Mouse (Mus musculus) natural killer cell, adult 2 months (primary cell): ENCODE data around the gene Pik3r5.
A peak's percentile ranks its signal among the peaks of the same experiment; 100 is the strongest.

Source experiments
- DNase-seq, 2 experiments: peaks; one replicate each; pipeline ENCODE4 v3.0.0; 2022; ENCODE audit warnings: low spot score in 2 of 2

Gene Pik3r5

GRCm38 (mm10) chr11:68483213-68483612 is 51.3 kb downstream of the Pik3r5 start:
- DNase-seq, result no peak

GRCm38 (mm10) chr11:68484431-68484830 is 52.5 kb downstream of the Pik3r5 start:
- no peak for DNase-seq

- DNase-seq, result peak; percentile 36 to 49
Observed at GRCm38 (mm10) chr11:68485206-68485942, 53.5 kb downstream of the Pik3r5 start.

GRCm38 (mm10) chr11:68486093-68486492 is 54.2 kb downstream of the Pik3r5 start:
- DNase-seq, result no peak

- DNase-seq, result no peak
Observed at GRCm38 (mm10) chr11:68487720-68488119, 55.8 kb downstream of the Pik3r5 start.

GRCm38 (mm10) chr11:68488256-68488824 is 56.4 kb downstream of the Pik3r5 start:
- no peak for DNase-seq

- DNase-seq, result no peak
Observed at GRCm38 (mm10) chr11:68489236-68489635, 57.3 kb downstream of the Pik3r5 start.

GRCm38 (mm10) chr11:68492592-68492991 is 60.7 kb downstream of the Pik3r5 start:
- no peak for DNase-seq

- DNase-seq, result no peak
Observed at GRCm38 (mm10) chr11:68493760-68494159, 61.8 kb downstream of the Pik3r5 start.

- no peak for DNase-seq
Observed at GRCm38 (mm10) chr11:68497081-68497480, 65.2 kb downstream of the Pik3r5 start.

GRCm38 (mm10) chr11:68498517-68498916 is 66.6 kb downstream of the Pik3r5 start:
- peak; percentile 55 to 84 for DNase-seq

- peak; percentile 61 to 62 for DNase-seq
Observed at GRCm38 (mm10) chr11:68498999-68499699, 67.2 kb downstream of the Pik3r5 start.

GRCm38 (mm10) chr11:68500949-68501350 is 69.0 kb downstream of the Pik3r5 start:
- peak in 1 of 2 experiments; percentile 23 for DNase-seq

GRCm38 (mm10) chr11:68502408-68502807 is 70.5 kb downstream of the Pik3r5 start:
- DNase-seq, result peak; percentile 50 to 54

- no peak for DNase-seq
Observed at GRCm38 (mm10) chr11:68502902-68503629, 71.1 kb downstream of the Pik3r5 start, which contains the start of gene Pik3r6. TSS of gene Pik3r6 (plus strand) at chr11:68503019.

- DNase-seq, result no peak
Observed at GRCm38 (mm10) chr11:68504913-68505312, 73.0 kb downstream of the Pik3r5 start.

GRCm38 (mm10) chr11:68507246-68507645 is 75.3 kb downstream of the Pik3r5 start:
- no peak for DNase-seq

- DNase-seq, result no peak
Observed at GRCm38 (mm10) chr11:68508619-68509018, 76.7 kb downstream of the Pik3r5 start.

GRCm38 (mm10) chr11:68509194-68509593 is 77.3 kb downstream of the Pik3r5 start:
- DNase-seq, result no peak

GRCm38 (mm10) chr11:68513969-68514368 is 82.0 kb downstream of the Pik3r5 start:
- DNase-seq, result no peak

- no peak for DNase-seq
Observed at GRCm38 (mm10) chr11:68519362-68519761, 87.4 kb downstream of the Pik3r5 start.

GRCm38 (mm10) chr11:68519815-68520214 is 87.9 kb downstream of the Pik3r5 start:
- DNase-seq, result no peak
